Comparison of ENCODE assay signal across 8 mouse cellular contexts in genomic region chr4:152491250-152491899, GRCm38 (mm10). TPM values are rescaled to one million over a fixed set of nuclear protein-coding genes. Genes with fewer than 3 reads are reported as not detected.
A peak's percentile ranks its signal among the peaks of the same experiment; 100 is the strongest.
DNase-seq lines count a peak whose midpoint lies in the region; ATAC-seq and TF ChIP-seq lines count a peak whose summit lies in the region.

No protein-coding gene starts in this region.

- H3K9ac ChIP-seq in embryonic facial prominence, embryonic 11.5 days (replicated peaks; ENCODE audit: low read length): no peak overlapping the region
- H3K9ac ChIP-seq in heart, embryonic 15.5 days: no peak overlapping the region

- no peak overlapping the region for H3K27ac ChIP-seq in embryonic facial prominence, embryonic 11.5 days (replicated peaks; ENCODE audit: low read depth, low read length)
- no peak overlapping the region for H3K27ac ChIP-seq in heart, embryonic 15.5 days

- H3K4me2 ChIP-seq in embryonic facial prominence, embryonic 11.5 days (ENCODE audit: low read depth, low read length): no peak overlapping the region
- no peak overlapping the region for H3K4me2 ChIP-seq in heart, embryonic 15.5 days

- no peak for ATAC-seq in embryonic facial prominence, embryonic 11.5 days (replicated peaks; ENCODE audit: insufficient number of reproducible peaks, low FRiP score, low TSS enrichment, low read depth)
- ATAC-seq in heart, embryonic 15.5 days (replicated peaks; ENCODE audit: insufficient number of reproducible peaks, insufficient read depth, low FRiP score, low read depth): 0 out of 2 replicates have a peak, but pooled peaks have one; percentile 20

- TF ChIP-seq CTCF in E14TG2a.4 (conservative IDR thresholded peaks at IDR 0.05; ENCODE audit: low read length): peak; percentile 87

- no peak overlapping the region for H3K4me3 ChIP-seq in E14TG2a.4 (replicated peaks; ENCODE audit: low read length)
- H3K4me3 ChIP-seq in embryonic facial prominence, embryonic 11.5 days (ENCODE audit: low read depth, low read length): no peak overlapping the region
- H3K4me3 ChIP-seq in heart, embryonic 15.5 days: no peak overlapping the region

- 49% methylated on average over 15 of the region's 15 CpGs for WGBS in embryonic facial prominence, embryonic 11.5 days
- 40% methylated on average over 15 of the region's 15 CpGs for WGBS in heart, embryonic 15.5 days

- peak; percentile 80 for DNase-seq in adrenal gland, postnatal 25 days
- peak; percentile 75 for DNase-seq in embryonic facial prominence, embryonic 11.5 days (ENCODE audit: low spot score)
- peak; percentile 83 for DNase-seq in layer of hippocampus, adult 11-12 months (ENCODE audit: low spot score)
- DNase-seq in lung, postnatal 14 days: peak; percentile 79
- DNase-seq in ovary, postnatal 14 days (ENCODE audit: low spot score): peak; percentile 51
- peak; percentile 81 to 87 for DNase-seq in thymus, postnatal 36 days

- H3K36me3 ChIP-seq in E14TG2a.4 (ENCODE audit: insufficient read depth, low read length): no peaks in the 10 kb centered on the region
- no peaks in the 10 kb centered on the region for H3K36me3 ChIP-seq in embryonic facial prominence, embryonic 11.5 days (replicated peaks; ENCODE audit: control insufficient read depth, insufficient read depth, low read depth, low read length)
- no peaks in the 10 kb centered on the region for H3K36me3 ChIP-seq in heart, embryonic 15.5 days

- H3K4me1 ChIP-seq in E14TG2a.4 (replicated peaks; ENCODE audit: low read depth, low read length): peaks cover 56% of the 10 kb centered on the region
- H3K4me1 ChIP-seq in embryonic facial prominence, embryonic 11.5 days (ENCODE audit: control insufficient read depth, insufficient read depth, low read length): no peaks in the 10 kb centered on the region
- H3K4me1 ChIP-seq in heart, embryonic 15.5 days (replicated peaks): peaks cover 6% of the 10 kb centered on the region; the same call in 1 of the 2 replicates

- no peaks in the 10 kb centered on the region for H3K27me3 ChIP-seq in E14TG2a.4 (ENCODE audit: insufficient read depth, low read length)
- H3K27me3 ChIP-seq in embryonic facial prominence, embryonic 11.5 days (ENCODE audit: control insufficient read depth, insufficient read depth, low read length): no peaks in the 10 kb centered on the region
- H3K27me3 ChIP-seq in heart, embryonic 15.5 days: no peaks in the 10 kb centered on the region

- no peaks in the 10 kb centered on the region for H3K9me3 ChIP-seq in E14TG2a.4 (ENCODE audit: low read length)
- H3K9me3 ChIP-seq in embryonic facial prominence, embryonic 11.5 days (replicated peaks; ENCODE audit: control insufficient read depth, low read length): no peaks in the 10 kb centered on the region
- no peaks in the 10 kb centered on the region for H3K9me3 ChIP-seq in heart, embryonic 15.5 days (replicated peaks)

RNA-seq across cellular contexts. Expression of gene Kcnab2, which starts 13.7 kb away (rescaled TPM):
- 4.4 and 8.4 TPM in 2 replicates for total RNA-seq in adrenal gland, postnatal 25 days (2021)
- polyA plus RNA-seq in embryonic facial prominence, embryonic 11.5 days (2014; fragmentation: Nextera tagmentation; extraction: Ambion mirVana): 5.4 and 5.9 TPM in 2 replicates
- 3.6 and 15.2 TPM in 2 replicates for polyA plus RNA-seq in heart, embryonic 15.5 days (2015; fragmentation: Nextera tagmentation; extraction: Ambion mirVana)

RNA-seq across cellular contexts. Expression of gene Nphp4, which starts 14.9 kb away (rescaled TPM):
- 2.7 and 4.1 TPM in 2 replicates for total RNA-seq in adrenal gland, postnatal 25 days (2021)
- polyA plus RNA-seq in embryonic facial prominence, embryonic 11.5 days (2014; fragmentation: Nextera tagmentation; extraction: Ambion mirVana): 2.2 and 2.9 TPM in 2 replicates
- polyA plus RNA-seq in heart, embryonic 15.5 days (2015; fragmentation: Nextera tagmentation; extraction: Ambion mirVana): 1.3 and 1.9 TPM in 2 replicates
